Mouse (Mus musculus) heart, embryonic 12.5 days (tissue): ENCODE data around the gene Man1c1. TPM values are rescaled to one million over a fixed set of nuclear protein-coding genes. Genes with fewer than 3 reads are reported as not detected.
A peak's percentile ranks its signal among the peaks of the same experiment; 100 is the strongest.

Experiments
- ATAC-seq: fragments of 200-750 bp; cut with Nextera tagmentation; 2 replicates; pipeline ENCODE4 v1.8.0; 2017; ENCODE audit warnings: moderate TSS enrichment, moderate library complexity; ENCODE audit not compliant: insufficient number of reproducible peaks, low FRiP score
- H3K27ac ChIP-seq: fragments of 300-500 bp; sonication (generic); 2 replicates; pipeline ENCODE4 v1.5.1; 2016; ENCODE audit warnings: mild to moderate bottlenecking, moderate library complexity; ENCODE audit not compliant: poor library complexity, severe bottlenecking
- H3K27me3 ChIP-seq: fragments of 300-500 bp; sonication (generic); replicated peaks from 2 replicates; pipeline ENCODE4 v1.6.1; 2016; ENCODE audit warnings: mild to moderate bottlenecking, moderate library complexity
- H3K36me3 ChIP-seq: fragments of 300-500 bp; sonication (generic); 2 replicates; pipeline ENCODE4 v1.6.1; 2016; ENCODE audit warnings: mild to moderate bottlenecking, moderate library complexity
- H3K4me1 ChIP-seq: fragments of 300-500 bp; sonication (generic); replicated peaks from 2 replicates; pipeline ENCODE4 v1.6.1; 2016; ENCODE audit warnings: mild to moderate bottlenecking
- H3K4me2 ChIP-seq: fragments of 300-500 bp; sonication (generic); 2 replicates; pipeline ENCODE4 v1.6.1; 2016; ENCODE audit warnings: mild to moderate bottlenecking, moderate library complexity
- H3K4me3 ChIP-seq: fragments of 300-500 bp; sonication (generic); 2 replicates; pipeline ENCODE4 v1.5.1; 2016; ENCODE audit warnings: mild to moderate bottlenecking
- H3K9ac ChIP-seq: fragments of 300-500 bp; sonication (generic); 2 replicates; pipeline ENCODE4 v1.6.1; 2016; ENCODE audit warnings: mild to moderate bottlenecking, moderate library complexity
- H3K9me3 ChIP-seq: fragments of 300-500 bp; sonication (generic); replicated peaks from 2 replicates; pipeline ENCODE4 v1.6.1; 2016; ENCODE audit warnings: mild to moderate bottlenecking, moderate library complexity
- WGBS: fragments of 180-500 bp; shearing (Covaris S2); methylation state at CpG from one replicate; pipeline ENCODE4 v1.1.7; 2016; 5-methylcytosine and 5-hydroxymethylcytosine counted together
- polyA plus RNA-seq: library from polyadenylated mRNA; unstranded; fragments of >200 nt; fragmentation: Nextera tagmentation; extraction: Ambion mirVana; gene quantifications from 2 replicates; pipeline ENCODE4 v1.2.1, GENCODE M21; 2016

Man1c1 gene
- polyA plus RNA-seq, 1 experiment from 2014 or later = 12.2 TPM

DNA sequence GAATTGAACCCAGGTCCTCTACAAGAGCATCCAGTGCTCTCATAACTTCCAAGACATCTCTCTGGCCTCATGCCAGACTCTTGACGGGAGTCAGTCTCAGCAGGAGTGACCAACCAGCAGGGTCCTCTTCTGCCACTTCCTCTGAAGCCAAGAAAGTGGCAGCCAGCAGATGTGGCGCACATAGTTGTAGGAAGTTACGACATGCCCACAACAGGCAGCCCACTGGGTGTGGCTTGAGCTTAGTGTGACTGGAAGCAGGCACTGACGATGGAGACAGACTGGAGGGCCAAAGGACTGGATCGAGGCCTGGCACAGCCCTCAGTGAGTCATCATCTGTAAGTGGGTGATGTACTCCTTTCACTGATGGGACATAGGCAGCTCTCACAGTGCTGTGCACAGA lies 115.1 kb downstream of the Man1c1 start:
- Histone ChIP-seq H3K9ac (no peak overlapping the region), H3K36me3 (peaks cover 11% of the 10 kb centered on the region), H3K4me3 (no peak overlapping the region), H3K4me1 (peaks cover 34% of the 10 kb centered on the region), H3K27me3 (no peaks in the 10 kb centered on the region), H3K27ac (no peak overlapping the region), H3K9me3 (peaks cover 6% of the 10 kb centered on the region; the same call in 1 of the 2 replicates), H3K4me2 (no peak overlapping the region)
- WGBS = 81% methylated on average over 5 of the region's 5 CpGs
- ATAC-seq = no peak

DNA sequence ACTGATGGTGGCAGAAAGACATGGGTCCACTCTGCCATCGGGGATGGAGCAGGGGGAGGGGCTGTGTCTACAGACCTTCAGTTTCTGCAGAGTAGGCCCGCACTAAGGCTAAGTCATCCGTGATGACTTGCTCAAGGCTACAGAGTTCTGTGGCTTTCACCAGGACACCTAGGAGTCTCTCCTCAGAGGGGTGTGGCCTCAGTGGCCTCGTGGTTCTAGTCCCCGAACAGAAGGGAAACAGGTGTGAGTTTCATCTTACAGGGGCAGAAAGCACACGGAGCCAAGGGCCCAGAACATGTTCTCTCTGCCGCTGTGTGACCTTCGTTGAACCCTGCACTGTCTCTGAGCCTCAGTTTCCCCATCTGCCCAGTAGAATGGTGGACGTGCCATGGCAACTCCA lies 115.8 kb downstream of the Man1c1 start:
- ATAC-seq = no peak
- Histone ChIP-seq H3K27ac (no peak overlapping the region), H3K4me1 (peaks cover 37% of the 10 kb centered on the region), H3K9me3 (peaks cover 6% of the 10 kb centered on the region; the same call in 1 of the 2 replicates), H3K27me3 (no peaks in the 10 kb centered on the region), H3K9ac (no peak overlapping the region), H3K4me2 (no peak overlapping the region), H3K36me3 (peaks cover 11% of the 10 kb centered on the region), H3K4me3 (no peak overlapping the region)
- WGBS = 86% methylated on average over 9 of the region's 9 CpGs

DNA sequence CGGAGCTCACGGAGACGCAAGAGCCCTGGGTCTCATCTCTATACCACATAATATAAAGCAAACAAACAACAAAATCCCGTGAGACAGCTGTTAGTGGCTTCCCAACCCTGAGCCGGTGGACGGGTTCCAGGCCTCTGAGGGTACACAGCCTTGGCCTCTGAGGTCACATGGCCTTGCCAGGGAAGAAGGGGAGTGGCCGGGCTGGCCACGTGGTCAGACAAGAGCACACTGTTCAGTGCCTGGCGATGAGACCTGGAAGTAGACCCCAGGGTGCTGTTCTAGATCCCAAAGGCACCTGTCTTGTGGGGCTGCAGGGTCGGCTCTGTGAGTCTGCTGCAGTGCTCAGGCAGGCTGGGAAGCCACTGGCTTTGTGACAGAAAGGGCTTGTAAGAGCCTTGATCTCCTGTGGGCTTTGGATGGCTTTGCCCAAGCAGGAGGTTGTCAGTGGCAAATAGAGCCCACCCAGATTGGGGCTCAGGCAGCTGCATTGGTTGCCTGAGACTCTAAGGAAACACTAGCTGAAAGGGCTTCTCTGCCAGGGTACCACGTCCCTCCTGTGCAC lies 116.4 kb downstream of the Man1c1 start:
- Histone ChIP-seq H3K9ac (no peak overlapping the region), H3K4me3 (no peak overlapping the region), H3K9me3 (peaks cover 6% of the 10 kb centered on the region; the same call in 1 of the 2 replicates), H3K4me1 (peaks cover 38% of the 10 kb centered on the region), H3K27ac (no peak overlapping the region), H3K4me2 (no peak overlapping the region), H3K27me3 (no peaks in the 10 kb centered on the region), H3K36me3 (peaks cover 11% of the 10 kb centered on the region)
- 56% methylated on average over 11 of the region's 11 CpGs for WGBS
- no peak for ATAC-seq

DNA sequence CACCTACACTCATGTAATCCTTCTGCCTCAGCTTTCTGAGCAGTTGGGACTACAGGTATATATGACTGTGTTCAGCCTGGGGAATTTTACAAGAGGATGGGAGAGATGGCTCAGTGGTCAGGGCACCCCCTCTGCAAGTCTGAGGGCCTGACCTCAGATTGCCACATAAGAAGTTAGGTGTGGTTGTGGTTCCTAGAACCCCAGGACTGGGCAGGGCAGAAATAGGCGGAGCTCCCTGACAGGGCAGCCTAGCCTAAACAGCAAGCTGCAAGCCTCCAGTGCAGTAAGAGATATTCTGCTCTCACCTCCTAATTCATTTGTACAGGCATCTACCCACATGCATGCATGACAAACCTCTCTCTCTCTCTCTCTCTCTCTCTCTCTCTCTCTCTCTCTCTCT lies 117.5 kb downstream of the Man1c1 start:
- ATAC-seq = no peak
- Histone ChIP-seq H3K4me3 (no peak overlapping the region), H3K9me3 (peaks cover 6% of the 10 kb centered on the region; the same call in 1 of the 2 replicates), H3K4me2 (no peak overlapping the region), H3K27me3 (no peaks in the 10 kb centered on the region), H3K36me3 (peaks cover 11% of the 10 kb centered on the region), H3K27ac (no peak overlapping the region), H3K4me1 (peaks cover 29% of the 10 kb centered on the region), H3K9ac (no peak overlapping the region)
- 83% methylated on average over 1 of the region's 1 CpGs for whole genome bisulfite sequencing

DNA sequence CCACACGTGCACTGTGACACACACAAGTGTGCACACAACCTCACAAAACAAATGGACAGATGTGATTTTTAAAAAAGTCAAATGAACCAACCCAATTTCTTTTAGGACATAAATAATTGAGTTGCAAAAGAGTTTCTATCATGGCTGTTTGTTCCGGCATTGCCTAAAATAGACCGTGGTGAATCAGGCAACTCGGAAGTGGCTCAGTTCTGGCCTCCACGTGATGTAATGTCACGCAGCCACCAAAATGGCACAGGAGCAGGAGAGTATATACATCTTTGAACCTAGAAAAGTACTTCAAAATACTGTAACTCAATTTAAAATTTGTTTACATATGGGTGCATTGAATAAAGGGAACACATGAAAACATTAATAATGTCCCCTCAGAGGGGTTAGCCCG lies 118.0 kb downstream of the Man1c1 start:
- 80% methylated on average over 7 of the region's 7 CpGs for WGBS

DNA sequence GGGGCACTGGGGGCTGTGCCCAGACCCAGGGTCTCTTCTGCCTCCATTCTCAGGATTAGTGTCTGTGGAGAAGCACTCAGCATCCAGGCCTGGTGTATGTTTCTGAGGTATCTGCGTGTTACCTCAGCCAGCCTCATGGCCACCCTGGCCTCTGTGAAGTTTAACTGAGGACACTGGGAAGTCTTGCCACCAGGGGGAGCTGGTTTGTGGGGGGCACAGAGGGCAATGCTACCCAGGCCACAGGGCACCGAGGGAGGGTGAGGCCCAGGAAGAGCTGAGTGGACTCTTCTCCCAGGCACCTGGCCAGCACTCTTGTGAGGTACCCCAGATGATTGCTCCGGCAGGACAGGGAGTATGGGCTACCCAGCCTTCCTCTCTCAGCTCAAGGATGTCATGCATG lies 120.6 kb downstream of the Man1c1 start:
- Histone ChIP-seq H3K4me1 (peaks cover 51% of the 10 kb centered on the region), H3K36me3 (peaks cover 3% of the 10 kb centered on the region), H3K4me3 (no peak overlapping the region), H3K9me3 (no peaks in the 10 kb centered on the region), H3K27ac (no peak overlapping the region), H3K4me2 (no peak overlapping the region), H3K27me3 (no peaks in the 10 kb centered on the region), H3K9ac (no peak overlapping the region)
- no peak for ATAC-seq
- WGBS = 58% methylated on average over 3 of the region's 3 CpGs

More for the DNA sequence above, 118.0 kb downstream of the Man1c1 start:
- no peak overlapping the region for H3K4me2 ChIP-seq
- H3K4me1 ChIP-seq = peaks cover 29% of the 10 kb centered on the region
- no peak overlapping the region for H3K4me3 ChIP-seq
- peaks cover 11% of the 10 kb centered on the region for H3K36me3 ChIP-seq
- peaks cover 6% of the 10 kb centered on the region; the same call in 1 of the 2 replicates for H3K9me3 ChIP-seq
- ATAC-seq = no peak
- no peaks in the 10 kb centered on the region for H3K27me3 ChIP-seq
- H3K27ac ChIP-seq = no peak overlapping the region
- no peak overlapping the region for H3K9ac ChIP-seq

DNA sequence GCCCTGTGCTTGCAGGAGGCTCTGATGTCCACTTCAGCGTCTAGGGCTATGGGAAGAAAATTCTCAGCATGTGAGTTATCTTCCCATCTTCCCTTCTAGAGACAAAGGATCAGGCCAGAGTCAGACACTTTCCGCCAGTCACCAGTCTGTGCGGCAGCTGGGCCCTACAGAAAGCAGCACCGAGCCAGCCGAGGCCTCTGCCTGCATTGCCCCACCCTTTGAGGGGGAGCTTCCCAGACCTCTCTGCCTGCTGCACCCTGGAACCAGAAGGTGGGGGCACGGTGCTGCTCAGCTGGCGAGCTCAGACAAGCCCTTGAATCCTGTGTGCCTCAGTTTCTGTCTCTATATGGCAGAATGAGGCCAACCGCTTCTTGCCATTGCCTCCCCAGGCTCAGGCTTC lies 122.7 kb downstream of the Man1c1 start:
- 0 out of 2 replicates have a peak overlapping the region, but pooled peaks have one; percentile 26 for H3K9ac ChIP-seq
- H3K27me3 ChIP-seq = no peaks in the 10 kb centered on the region
- H3K4me3 ChIP-seq = no peak overlapping the region
- H3K27ac ChIP-seq = no peak overlapping the region
- H3K36me3 ChIP-seq = peaks cover 5% of the 10 kb centered on the region
- whole genome bisulfite sequencing = 62% methylated on average over 8 of the region's 8 CpGs
- no peak for ATAC-seq
- H3K4me2 ChIP-seq = no peak overlapping the region
- H3K4me1 ChIP-seq = peaks cover 50% of the 10 kb centered on the region
- no peaks in the 10 kb centered on the region for H3K9me3 ChIP-seq

DNA sequence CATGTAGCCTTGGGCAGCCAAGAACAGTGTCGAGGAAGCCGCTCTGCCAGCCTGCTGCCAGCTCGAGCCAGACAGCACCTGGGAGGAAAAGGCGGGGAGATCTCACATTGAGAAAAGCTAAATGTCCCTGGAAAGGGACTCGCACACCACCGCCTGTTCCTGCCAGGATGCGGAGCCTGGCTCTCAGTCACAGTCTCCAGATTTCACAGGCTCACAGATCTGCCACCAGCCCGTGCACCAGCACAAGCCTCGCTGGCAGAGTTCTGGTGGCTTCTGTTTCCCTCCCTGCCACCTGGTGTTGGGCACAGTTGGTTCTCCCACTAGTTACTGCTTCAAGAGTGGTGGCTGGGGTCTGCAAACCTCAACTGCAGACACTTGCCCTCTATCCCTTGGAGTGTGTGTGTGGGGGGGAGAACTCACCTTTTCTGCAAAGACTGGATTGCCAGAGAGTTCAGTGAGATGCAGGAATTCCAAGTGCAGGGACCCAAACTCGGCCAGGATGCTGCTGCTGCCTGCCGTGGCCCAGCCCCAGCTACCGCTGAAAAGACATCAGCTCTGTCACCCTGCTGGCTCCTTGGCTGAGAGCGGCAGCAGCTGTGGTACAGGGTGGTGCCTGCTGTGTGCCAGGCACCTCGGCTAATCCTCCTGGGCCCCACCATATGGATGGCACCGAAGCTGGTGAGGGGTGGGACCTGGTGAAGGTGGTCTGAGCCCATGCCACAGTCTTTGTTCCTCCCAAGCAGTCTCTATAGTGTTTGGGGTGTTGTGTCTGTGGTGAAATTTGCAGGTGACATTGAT lies 123.5 kb downstream of the Man1c1 start:
- H3K4me1 ChIP-seq = peaks cover 50% of the 10 kb centered on the region
- no peak for ATAC-seq
- peak overlapping the region; percentile 78; the same call in 1 of the 2 replicates for H3K27ac ChIP-seq
- no peaks in the 10 kb centered on the region for H3K27me3 ChIP-seq
- WGBS = 78% methylated on average over 15 of the region's 15 CpGs
- H3K9me3 ChIP-seq = no peaks in the 10 kb centered on the region
- no peak overlapping the region for H3K4me3 ChIP-seq
- no peak overlapping the region for H3K4me2 ChIP-seq
- peaks cover 6% of the 10 kb centered on the region for H3K36me3 ChIP-seq
- peak overlapping the region; percentile 23; the same call in 1 of the 2 replicates for H3K9ac ChIP-seq

DNA sequence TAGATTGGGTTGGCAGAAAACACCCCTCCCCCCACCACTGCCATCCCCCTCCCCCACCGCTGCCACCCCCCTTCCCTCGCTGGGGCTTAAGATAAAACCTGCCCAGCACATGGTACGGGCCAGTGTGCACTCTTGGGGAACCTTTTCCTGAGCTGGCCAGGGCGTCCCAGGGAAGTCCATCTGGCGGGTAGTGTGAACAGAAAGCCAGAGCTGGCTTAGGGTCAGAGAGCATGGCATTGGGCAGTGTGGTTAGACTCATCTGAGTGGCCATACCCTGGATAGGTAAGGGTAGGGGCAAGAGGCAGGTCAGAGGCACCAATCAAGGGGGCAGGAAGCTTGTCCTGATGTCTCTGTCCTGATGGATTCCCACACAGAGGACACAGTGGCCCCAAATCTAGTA lies 124.5 kb downstream of the Man1c1 start:
- Histone ChIP-seq H3K27ac (peak overlapping the region; percentile 78), H3K9me3 (no peaks in the 10 kb centered on the region), H3K4me3 (peak overlapping the region; percentile 10), H3K4me1 (peaks cover 49% of the 10 kb centered on the region), H3K4me2 (peak overlapping the region; percentile 60), H3K36me3 (peaks cover 15% of the 10 kb centered on the region), H3K9ac (peak overlapping the region; percentile 23; the same call in 1 of the 2 replicates), H3K27me3 (no peaks in the 10 kb centered on the region)
- 3% methylated on average over 5 of the region's 5 CpGs for WGBS
- ATAC-seq = no peak

DNA sequence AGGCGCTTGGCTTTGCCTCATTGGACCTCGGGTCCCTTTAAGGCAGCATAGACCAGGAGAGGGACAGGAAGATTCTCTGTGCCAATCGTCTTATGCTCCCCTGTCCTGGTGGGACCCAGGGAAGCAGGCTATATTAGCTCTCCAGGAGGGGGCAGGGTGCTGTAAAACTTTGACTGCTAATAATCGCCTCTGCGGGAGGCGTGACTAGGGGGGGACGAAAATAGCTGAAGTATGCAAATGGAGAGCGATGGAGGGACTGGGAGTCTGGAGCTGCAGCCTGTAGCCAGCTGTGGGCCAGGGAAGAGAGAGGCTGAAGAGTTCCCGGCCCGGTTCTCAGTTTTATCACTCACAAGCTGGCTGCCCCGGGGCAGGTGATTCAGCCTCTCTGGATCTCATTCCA lies 124.9 kb downstream of the Man1c1 start:
- ATAC-seq = peak; percentile 45; the same call in 1 of the 2 replicates
- Histone ChIP-seq H3K4me2 (peak overlapping the region; percentile 60), H3K27ac (peak overlapping the region; percentile 78), H3K27me3 (no peaks in the 10 kb centered on the region), H3K4me1 (peaks cover 49% of the 10 kb centered on the region), H3K9me3 (no peaks in the 10 kb centered on the region), H3K36me3 (peaks cover 20% of the 10 kb centered on the region), H3K4me3 (peak overlapping the region; percentile 10), H3K9ac (peak overlapping the region; percentile 25; the same call in 1 of the 2 replicates)
- 7% methylated on average over 11 of the region's 11 CpGs for WGBS

DNA sequence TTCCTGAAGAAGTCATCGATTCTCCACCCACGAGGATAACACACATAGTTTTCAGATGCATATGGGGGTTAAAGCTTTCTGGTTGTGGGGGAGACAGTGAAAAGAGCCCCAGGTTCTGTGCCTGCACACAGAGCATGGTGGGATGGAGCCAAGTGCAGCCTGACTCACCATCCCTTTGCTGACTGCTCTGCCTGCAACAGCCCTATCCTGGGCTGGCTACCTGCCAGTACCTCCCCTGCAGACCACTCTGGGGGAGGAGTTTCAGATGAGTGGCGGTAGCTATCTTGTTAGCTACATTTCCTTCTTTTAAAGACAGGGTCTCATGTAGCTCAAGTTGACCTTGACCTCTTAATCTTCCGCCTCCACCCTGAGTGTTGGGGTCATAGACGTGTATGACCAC lies 125.7 kb downstream of the Man1c1 start:
- Histone ChIP-seq H3K9me3 (no peaks in the 10 kb centered on the region), H3K27ac (peak overlapping the region; percentile 78; the same call in 1 of the 2 replicates), H3K4me3 (peak overlapping the region; percentile 10; the same call in 1 of the 2 replicates), H3K36me3 (peaks cover 22% of the 10 kb centered on the region), H3K4me1 (peaks cover 48% of the 10 kb centered on the region), H3K4me2 (peak overlapping the region; percentile 60), H3K27me3 (no peaks in the 10 kb centered on the region), H3K9ac (no peak overlapping the region)
- peak; percentile 60; the same call in 1 of the 2 replicates for ATAC-seq
- 37% methylated on average over 5 of the region's 5 CpGs for WGBS
